Mouse (Mus musculus): ENCODE measurements around the gene Ltbp1. TPM values are rescaled to one million over a fixed set of nuclear protein-coding genes. Genes with fewer than 3 reads are reported as not detected.

Gene Ltbp1
- polyA plus RNA-seq, 1 experiment from 2014 or later: 1.1 TPM

DNA sequence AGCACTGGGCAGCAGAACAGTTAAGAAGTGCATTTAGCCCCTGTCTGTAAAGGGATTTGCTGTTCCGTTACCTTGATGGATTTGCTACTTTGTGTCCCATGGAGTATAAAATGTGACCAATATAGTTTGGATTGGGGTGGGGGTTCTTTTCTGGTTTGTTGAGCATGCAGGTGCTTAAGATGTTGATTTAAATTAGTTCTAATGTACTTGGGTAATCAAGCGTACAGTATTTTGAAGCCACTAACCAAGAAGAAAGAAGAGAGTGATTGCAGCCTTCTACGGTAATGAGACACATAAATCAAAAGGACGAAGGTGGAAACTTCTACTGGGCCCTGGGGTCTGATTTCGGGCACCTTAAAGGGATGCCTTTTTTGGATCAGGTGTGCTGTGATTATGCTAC lies 102.5 kb downstream of the Ltbp1 start:
- Histone ChIP-seq H3K36me3 (ENCODE audit: control insufficient read depth, insufficient read depth, low read length) (no peaks in the 10 kb centered on the region), H3K4me2 (ENCODE audit: low read length) (no peak overlapping the region), H3K4me3 (ENCODE audit: low read depth, low read length) (no peak overlapping the region), H3K9me3 (replicated peaks; ENCODE audit: control insufficient read depth, low read length, poor library complexity, severe bottlenecking) (no peaks in the 10 kb centered on the region), H3K4me1 (ENCODE audit: control insufficient read depth, insufficient read depth, low read length) (no peaks in the 10 kb centered on the region), H3K27ac (ENCODE audit: low read length) (no peak overlapping the region), H3K9ac (ENCODE audit: low read depth, low read length) (no peak overlapping the region), H3K27me3 (ENCODE audit: control insufficient read depth, insufficient read depth, low read depth, low read length) (no peaks in the 10 kb centered on the region)
- WGBS: 54% methylated on average over 5 of the region's 5 CpGs
- ATAC-seq: no peak

DNA sequence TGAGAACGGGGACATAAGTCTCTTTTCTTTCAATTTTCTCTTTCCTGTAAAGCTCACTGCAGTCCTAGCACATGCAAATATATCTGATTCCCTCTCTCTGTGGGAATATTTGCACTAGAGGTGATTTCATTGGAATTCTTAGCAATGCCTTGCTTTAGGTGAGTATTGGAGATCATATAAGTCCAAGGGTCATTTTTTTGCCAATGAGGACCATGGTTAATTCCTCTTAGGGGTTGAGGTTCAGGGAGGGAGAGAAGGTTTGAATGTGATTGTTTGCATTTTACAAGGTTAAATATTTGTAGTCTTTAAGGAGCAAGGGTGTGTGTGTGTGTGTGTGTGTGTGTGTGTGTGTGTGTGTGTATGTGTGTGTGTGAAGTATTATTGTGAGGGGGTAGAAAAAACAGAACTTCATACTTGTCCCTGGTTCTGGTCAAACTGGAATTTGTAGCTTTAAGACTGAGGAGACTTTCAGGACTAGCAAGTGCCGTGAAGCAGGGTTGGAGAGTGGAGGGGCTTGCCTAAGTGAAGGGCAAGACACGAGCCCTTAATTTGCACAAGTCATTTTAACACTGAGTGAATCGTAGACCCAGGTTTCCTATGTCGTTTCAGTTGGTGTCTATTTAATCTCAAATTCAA lies 103.8 kb downstream of the Ltbp1 start:
- Histone ChIP-seq H3K9ac (ENCODE audit: low read depth, low read length) (no peak overlapping the region), H3K9me3 (replicated peaks; ENCODE audit: control insufficient read depth, low read length, poor library complexity, severe bottlenecking) (no peaks in the 10 kb centered on the region), H3K27me3 (ENCODE audit: control insufficient read depth, insufficient read depth, low read depth, low read length) (no peaks in the 10 kb centered on the region), H3K4me3 (ENCODE audit: low read depth, low read length) (no peak overlapping the region), H3K4me2 (ENCODE audit: low read length) (no peak overlapping the region), H3K27ac (ENCODE audit: low read length) (no peak overlapping the region), H3K36me3 (ENCODE audit: control insufficient read depth, insufficient read depth, low read length) (no peaks in the 10 kb centered on the region), H3K4me1 (ENCODE audit: control insufficient read depth, insufficient read depth, low read length) (no peaks in the 10 kb centered on the region)
- 67% methylated on average over 5 of the region's 5 CpGs for WGBS
- ATAC-seq: no peak

DNA sequence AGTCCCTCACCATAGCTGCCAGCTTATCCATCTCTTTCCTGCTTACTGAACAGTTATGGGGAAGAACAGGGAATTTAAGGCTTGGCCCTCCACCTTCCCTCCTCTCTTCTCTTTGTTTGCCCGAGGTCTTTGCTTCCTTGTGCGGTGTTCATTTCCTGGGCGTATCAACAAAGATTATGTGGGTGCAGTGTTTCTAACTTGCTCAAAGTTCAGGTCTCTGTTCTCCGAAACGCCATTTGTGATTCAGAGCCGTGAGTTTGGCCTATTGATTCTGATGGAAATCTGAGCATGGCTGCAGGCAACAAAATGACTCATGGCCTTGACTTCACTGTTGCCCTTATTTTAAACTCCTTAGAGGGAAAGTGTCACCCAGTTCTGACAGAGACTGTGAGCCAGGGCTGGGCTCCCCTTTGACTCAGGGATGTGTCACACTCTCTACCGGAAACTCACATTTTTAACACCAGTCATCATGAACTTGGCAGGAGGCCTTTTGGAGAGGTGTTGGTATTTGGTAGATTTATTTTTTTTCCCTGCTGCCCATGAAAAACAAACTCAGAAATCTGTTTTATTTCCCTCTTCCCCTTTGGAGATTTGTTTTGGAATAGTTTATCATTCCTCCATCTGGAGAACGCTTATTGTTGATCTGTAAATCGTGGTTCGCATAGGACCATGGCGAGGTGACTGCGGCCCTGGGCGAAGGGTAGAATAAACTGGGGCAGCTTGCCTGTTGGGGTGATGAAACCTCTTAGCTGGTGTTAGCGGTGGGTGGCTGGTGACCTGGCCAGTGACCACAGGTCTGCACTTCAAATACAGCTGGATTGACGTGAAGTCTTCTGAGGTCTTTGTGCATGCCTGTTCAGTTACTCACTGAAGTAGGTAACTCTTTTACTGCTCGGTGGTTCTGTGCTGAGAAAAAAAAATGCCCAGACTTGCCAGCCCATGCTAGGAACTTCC lies 105.2 kb downstream of the Ltbp1 start:
- WGBS: 88% methylated on average over 16 of the region's 16 CpGs
- ATAC-seq: no peak
- Histone ChIP-seq H3K9me3 (replicated peaks; ENCODE audit: control insufficient read depth, low read length, poor library complexity, severe bottlenecking) (no peaks in the 10 kb centered on the region), H3K27ac (ENCODE audit: low read length) (no peak overlapping the region), H3K4me1 (ENCODE audit: control insufficient read depth, insufficient read depth, low read length) (no peaks in the 10 kb centered on the region), H3K27me3 (ENCODE audit: control insufficient read depth, insufficient read depth, low read depth, low read length) (no peaks in the 10 kb centered on the region), H3K9ac (ENCODE audit: low read depth, low read length) (no peak overlapping the region), H3K36me3 (ENCODE audit: control insufficient read depth, insufficient read depth, low read length) (no peaks in the 10 kb centered on the region), H3K4me3 (ENCODE audit: low read depth, low read length) (no peak overlapping the region), H3K4me2 (ENCODE audit: low read length) (no peak overlapping the region)

DNA sequence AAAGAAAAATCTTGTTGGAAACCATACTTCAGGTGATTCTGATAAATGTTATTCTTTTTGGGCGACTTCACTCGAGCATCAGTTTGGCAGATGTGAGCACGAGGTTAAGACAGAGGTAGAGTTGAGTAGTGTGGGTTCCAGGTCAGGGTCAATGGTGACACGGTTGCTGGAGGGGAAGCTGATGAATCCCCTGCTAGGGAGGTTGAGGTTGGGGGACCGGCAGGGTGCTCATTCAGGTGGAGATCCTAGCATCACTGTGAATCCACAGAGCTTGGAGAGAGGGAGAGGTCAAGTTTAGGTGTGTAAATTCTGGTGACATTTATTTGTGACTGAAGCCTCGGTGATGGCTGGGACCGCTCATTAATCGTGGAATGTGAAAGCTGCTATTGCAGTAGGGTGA lies 110.2 kb downstream of the Ltbp1 start:
- Histone ChIP-seq H3K9me3 (replicated peaks; ENCODE audit: control insufficient read depth, low read length, poor library complexity, severe bottlenecking) (no peaks in the 10 kb centered on the region), H3K4me3 (ENCODE audit: low read depth, low read length) (no peak overlapping the region), H3K4me2 (ENCODE audit: low read length) (no peak overlapping the region), H3K27ac (ENCODE audit: low read length) (no peak overlapping the region), H3K36me3 (ENCODE audit: control insufficient read depth, insufficient read depth, low read length) (no peaks in the 10 kb centered on the region), H3K27me3 (ENCODE audit: control insufficient read depth, insufficient read depth, low read depth, low read length) (no peaks in the 10 kb centered on the region), H3K9ac (ENCODE audit: low read depth, low read length) (no peak overlapping the region), H3K4me1 (ENCODE audit: control insufficient read depth, insufficient read depth, low read length) (no peaks in the 10 kb centered on the region)
- no peak for ATAC-seq
- 79% methylated on average over 8 of the region's 8 CpGs for WGBS

DNA sequence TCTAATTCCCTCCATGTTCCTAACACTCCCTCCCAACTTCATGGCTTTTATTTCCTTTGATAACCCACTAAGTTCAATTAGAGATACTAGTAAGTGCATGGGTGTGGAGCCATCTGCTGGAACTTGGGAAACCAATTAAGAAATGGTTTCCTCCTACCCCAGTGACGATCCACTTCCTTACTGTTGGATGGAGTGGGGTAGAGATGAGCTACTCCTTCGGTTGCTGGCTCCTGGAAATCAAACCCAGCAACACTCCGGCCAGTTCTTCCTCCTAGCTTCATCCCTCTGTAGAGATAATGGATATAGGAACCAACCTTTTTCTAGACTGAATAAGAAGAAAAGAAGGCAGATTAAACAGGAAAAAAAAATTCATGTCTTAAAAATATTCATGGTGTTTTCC lies 113.5 kb downstream of the Ltbp1 start:
- H3K4me1 ChIP-seq (ENCODE audit: control insufficient read depth, insufficient read depth, low read length): no peaks in the 10 kb centered on the region
- H3K36me3 ChIP-seq (ENCODE audit: control insufficient read depth, insufficient read depth, low read length): no peaks in the 10 kb centered on the region
- no peak overlapping the region for H3K9ac ChIP-seq (ENCODE audit: low read depth, low read length)
- WGBS: 97% methylated on average over 3 of the region's 3 CpGs
- ATAC-seq: no peak
- no peak overlapping the region for H3K27ac ChIP-seq (ENCODE audit: low read length)
- H3K27me3 ChIP-seq (ENCODE audit: control insufficient read depth, insufficient read depth, low read depth, low read length): no peaks in the 10 kb centered on the region
- no peak overlapping the region for H3K4me3 ChIP-seq (ENCODE audit: low read depth, low read length)
- H3K4me2 ChIP-seq (ENCODE audit: low read length): no peak overlapping the region
- H3K9me3 ChIP-seq (replicated peaks; ENCODE audit: control insufficient read depth, low read length, poor library complexity, severe bottlenecking): no peaks in the 10 kb centered on the region

DNA sequence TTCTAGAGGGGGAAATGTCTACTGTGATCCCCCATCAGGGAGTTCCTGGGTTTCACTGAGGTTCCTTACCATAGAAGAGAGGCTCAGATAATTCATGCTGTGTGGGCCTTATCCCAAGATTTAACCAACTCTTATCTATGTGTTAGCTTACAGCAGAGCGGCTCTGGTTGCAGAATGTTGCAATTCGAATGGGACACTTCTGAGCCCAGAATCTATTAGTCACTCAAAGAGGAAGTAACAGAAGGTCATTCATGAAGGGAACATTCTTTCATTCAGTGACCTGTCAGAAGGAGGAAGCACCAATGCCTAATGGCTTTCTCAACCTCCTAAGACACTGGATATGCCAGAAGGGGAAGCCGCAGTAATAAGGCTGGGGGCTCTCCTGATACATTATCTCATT lies 114.1 kb downstream of the Ltbp1 start:
- no peak overlapping the region for H3K4me2 ChIP-seq (ENCODE audit: low read length)
- no peaks in the 10 kb centered on the region for H3K36me3 ChIP-seq (ENCODE audit: control insufficient read depth, insufficient read depth, low read length)
- no peaks in the 10 kb centered on the region for H3K9me3 ChIP-seq (replicated peaks; ENCODE audit: control insufficient read depth, low read length, poor library complexity, severe bottlenecking)
- no peak for ATAC-seq
- no peak overlapping the region for H3K4me3 ChIP-seq (ENCODE audit: low read depth, low read length)
- H3K4me1 ChIP-seq (ENCODE audit: control insufficient read depth, insufficient read depth, low read length): no peaks in the 10 kb centered on the region
- H3K27me3 ChIP-seq (ENCODE audit: control insufficient read depth, insufficient read depth, low read depth, low read length): no peaks in the 10 kb centered on the region
- no peak overlapping the region for H3K27ac ChIP-seq (ENCODE audit: low read length)
- H3K9ac ChIP-seq (ENCODE audit: low read depth, low read length): no peak overlapping the region
- 69% methylated on average over 3 of the region's 3 CpGs for WGBS

DNA sequence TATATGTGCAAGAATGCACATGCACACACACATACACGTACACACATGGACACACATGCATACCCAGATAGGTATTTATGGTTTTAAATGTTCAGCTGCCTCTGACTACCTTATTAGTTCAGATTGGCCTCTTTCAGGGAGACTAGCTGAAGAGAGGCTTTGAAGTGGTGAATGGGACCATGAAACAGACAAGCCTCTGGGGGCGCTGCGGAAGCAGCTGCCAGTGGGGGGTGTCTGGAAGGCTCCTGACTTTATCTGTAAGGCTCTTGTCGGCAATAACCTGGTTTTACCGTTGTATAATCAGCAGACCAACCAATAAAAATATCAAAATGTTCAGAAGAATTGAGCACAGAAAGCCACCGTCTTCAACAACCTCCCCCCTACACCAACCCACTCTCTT lies 114.7 kb downstream of the Ltbp1 start:
- H3K9ac ChIP-seq (ENCODE audit: low read depth, low read length): no peak overlapping the region
- no peak for ATAC-seq
- no peaks in the 10 kb centered on the region for H3K9me3 ChIP-seq (replicated peaks; ENCODE audit: control insufficient read depth, low read length, poor library complexity, severe bottlenecking)
- H3K4me2 ChIP-seq (ENCODE audit: low read length): no peak overlapping the region
- H3K4me1 ChIP-seq (ENCODE audit: control insufficient read depth, insufficient read depth, low read length): no peaks in the 10 kb centered on the region
- no peak overlapping the region for H3K4me3 ChIP-seq (ENCODE audit: low read depth, low read length)
- H3K27ac ChIP-seq (ENCODE audit: low read length): no peak overlapping the region
- H3K27me3 ChIP-seq (ENCODE audit: control insufficient read depth, insufficient read depth, low read depth, low read length): no peaks in the 10 kb centered on the region
- H3K36me3 ChIP-seq (ENCODE audit: control insufficient read depth, insufficient read depth, low read length): no peaks in the 10 kb centered on the region
- WGBS: 34% methylated on average over 6 of the region's 6 CpGs

DNA sequence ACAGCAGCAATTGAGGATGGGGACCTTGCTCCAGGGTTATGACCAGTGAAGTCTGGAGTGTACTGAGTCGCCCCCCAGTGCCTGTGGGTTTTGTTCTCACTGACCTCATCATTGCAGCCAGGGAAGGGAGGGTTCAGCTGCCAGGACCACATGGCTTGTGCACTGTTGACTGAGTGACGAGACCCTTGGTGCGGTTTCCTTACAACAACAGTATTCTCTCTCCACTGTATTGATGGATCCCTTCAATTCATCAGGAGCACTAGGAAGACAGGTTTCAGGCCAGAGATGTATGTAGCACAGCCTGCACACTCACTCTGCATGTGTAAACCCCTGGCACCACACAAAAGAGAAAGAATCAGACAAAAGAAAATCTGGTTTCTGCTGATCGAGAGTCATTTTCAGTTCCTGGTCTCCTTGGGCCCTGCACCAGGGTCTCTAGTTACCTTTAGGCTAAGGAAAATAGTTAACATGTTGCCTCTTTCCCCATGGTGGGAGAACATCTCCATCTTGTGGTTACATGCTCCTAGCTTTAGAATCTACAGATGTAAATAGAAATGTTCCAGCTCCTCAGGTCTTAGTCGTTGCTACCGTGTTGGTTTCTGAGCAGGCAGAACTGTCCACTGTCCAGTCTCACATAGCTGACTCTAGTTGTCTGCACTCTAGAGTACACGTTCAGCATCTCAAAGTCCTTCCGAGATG lies 117.4 kb downstream of the Ltbp1 start:
- Histone ChIP-seq H3K9ac (ENCODE audit: low read depth, low read length) (no peak overlapping the region), H3K27ac (ENCODE audit: low read length) (no peak overlapping the region), H3K4me2 (ENCODE audit: low read length) (no peak overlapping the region), H3K4me3 (ENCODE audit: low read depth, low read length) (no peak overlapping the region), H3K9me3 (replicated peaks; ENCODE audit: control insufficient read depth, low read length, poor library complexity, severe bottlenecking) (no peaks in the 10 kb centered on the region), H3K27me3 (ENCODE audit: control insufficient read depth, insufficient read depth, low read depth, low read length) (no peaks in the 10 kb centered on the region), H3K4me1 (ENCODE audit: control insufficient read depth, insufficient read depth, low read length) (no peaks in the 10 kb centered on the region), H3K36me3 (ENCODE audit: control insufficient read depth, insufficient read depth, low read length) (no peaks in the 10 kb centered on the region)
- ATAC-seq: no peak
- 82% methylated on average over 8 of the region's 8 CpGs for WGBS

Data from midbrain, embryonic 16.5 days (tissue).